Mouse (Mus musculus): ENCODE measurements at regions not wholly inside any gene's neighbourhood (a gene's known extent, or its start where the extent isn't known, plus 50 kb on each side); places are given as distances from the start of the nearest gene placed in this dataset.

DNA sequence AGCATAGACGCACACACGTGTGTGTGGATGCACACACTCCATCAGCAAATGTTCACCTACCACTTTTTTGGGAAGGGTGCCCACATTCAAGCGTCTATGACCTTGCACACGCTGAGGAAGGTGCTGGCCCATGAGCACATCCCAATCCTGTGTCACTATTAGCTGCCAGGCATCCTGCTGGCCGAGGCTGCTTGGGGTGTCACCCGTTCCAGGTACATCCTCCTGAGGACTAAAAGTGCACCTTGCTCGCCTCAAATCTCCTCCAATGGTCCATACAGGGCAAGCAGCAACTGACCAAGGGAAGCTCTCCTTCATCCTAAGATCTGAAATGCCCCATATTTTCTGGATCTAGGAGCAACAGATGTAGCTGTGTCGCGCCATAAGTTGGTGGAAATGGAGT, 156.3 kb upstream of the Spred2 start:
- DNase-seq, result no peak

DNA sequence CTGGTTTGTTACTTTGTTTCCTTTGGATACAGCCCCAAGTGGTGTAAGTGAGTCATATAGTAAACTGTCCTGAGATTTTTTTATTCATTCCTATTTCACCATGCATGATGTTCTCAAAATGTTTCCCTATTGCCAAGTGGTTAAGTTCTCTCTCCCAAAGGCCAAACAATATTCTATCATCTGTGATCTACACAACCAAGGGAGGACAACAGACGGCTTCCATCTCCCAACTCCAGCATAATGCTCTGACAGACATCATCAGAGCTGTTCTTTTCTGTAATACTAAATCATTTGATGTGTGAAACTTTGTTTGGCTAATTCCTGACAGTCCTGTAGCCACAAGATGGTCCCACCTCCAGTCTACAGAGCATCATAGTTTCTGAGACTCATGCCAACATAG, 155.2 kb upstream of the Spred2 start:
- DNase-seq, result no peak

DNA sequence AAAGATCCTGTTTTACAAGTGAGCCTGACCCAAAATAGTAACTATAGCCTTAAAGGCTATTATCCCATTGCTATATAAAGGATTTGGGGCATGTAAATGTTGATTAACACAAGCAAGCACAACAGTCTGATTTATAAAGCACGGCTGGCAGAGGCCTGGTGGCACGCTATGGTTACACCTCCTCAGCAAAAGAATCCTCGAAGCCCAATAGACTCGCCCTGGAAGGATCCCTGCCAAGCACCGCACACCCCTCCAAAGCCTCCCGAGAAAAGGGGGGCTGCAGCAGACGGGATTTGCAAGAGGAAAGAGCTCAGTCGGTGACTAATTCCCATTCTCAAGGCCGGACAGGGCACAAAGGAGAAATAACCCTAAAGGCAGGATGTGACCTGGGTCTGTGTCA, 150.2 kb upstream of the Spred2 start:
- DNase-seq, result no peak

DNA sequence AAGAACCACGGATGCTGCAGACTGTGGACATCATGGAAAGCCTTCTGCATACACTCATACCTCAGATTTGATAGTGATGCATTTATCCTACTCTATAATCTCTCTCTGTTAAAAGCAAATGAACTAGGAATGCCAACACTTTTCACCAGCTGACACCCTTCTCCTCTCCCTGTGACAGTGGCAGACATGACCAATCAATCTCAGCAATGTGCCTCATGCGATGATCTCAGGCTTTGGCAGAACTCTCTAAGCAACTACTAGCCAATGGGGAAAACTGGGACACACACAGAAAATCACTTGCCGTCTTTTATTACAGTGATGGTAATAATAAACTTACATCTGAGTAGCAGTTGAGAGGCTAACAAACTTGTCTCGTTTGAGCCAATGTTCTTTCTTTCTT, 148.4 kb upstream of the Spred2 start:
- DNase-seq, result peak; percentile 12

DNA sequence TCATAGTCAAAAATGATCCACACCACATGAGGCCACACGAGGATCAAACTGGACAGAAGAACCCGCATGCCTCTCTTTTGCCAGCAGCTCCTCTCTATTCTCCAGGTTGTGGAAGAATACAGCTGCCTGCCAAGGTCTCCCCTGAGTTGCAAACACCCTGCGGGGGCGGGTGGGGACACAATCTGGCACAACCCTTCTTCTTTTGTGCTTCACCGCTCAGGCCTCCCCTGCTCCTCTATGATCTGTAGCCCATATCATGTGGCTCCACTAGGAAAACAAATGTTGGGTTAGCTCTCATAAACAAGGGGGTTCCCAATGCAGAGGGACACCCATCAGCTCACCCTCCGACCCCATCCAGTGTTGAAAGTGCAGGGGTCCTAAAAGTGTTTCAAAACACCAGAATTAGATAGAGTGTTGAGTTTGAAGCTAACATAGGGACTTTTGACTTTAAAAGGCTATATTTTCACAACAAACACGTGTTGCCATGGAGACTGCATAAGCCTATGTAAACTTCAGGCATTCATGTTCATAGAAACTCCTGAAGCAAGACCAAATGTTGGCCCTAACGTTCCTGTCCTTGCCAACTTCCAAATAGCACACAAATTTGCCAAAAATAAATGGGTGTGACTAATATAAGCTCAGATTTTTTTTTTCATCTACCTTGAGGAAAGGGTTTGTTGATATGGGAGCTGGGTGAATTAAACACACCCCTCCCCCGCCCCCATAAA, 147.5 kb upstream of the Spred2 start:
- DNase-seq, result no peak

DNA sequence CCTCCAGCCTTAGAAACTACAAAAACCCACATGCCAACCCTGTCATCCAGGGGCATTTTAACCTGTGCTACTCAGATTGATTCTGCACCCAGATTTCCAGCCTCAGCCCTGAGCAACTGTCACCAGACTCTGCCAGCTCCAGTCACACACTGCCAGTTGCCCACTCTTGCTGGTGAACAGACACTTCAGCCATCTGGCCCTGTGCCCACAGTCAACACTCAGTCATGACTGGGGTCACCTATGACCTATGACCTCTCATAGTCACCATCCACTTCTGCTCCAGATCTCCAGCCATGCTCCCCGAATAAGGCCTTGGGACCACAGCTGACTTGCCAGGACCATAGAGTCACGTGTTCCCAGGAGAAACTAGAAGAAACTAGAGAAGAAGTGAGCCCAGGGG, 146.0 kb upstream of the Spred2 start:
- DNase-seq, result no peak

DNA sequence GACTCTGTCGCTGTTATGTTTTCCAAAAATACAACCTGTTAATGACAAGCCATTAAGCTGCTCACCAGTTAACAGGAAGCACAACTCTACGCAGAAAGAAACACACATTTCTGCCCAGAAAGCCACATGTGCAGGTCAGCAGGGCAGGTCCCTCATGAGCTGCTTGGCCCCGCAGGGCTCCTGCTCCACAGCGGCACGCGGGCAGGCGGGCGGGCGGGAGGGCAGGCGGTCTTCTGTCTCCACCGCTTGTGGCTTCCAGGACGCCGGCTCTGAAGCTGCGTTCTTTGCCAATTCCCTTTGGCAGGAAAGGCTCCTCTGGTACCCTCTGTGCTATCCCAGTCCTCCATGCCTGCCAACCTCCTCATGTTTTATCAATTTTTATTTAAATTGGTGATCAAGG, 139.1 kb upstream of the Spred2 start:
- DNase-seq, result no peak

DNA sequence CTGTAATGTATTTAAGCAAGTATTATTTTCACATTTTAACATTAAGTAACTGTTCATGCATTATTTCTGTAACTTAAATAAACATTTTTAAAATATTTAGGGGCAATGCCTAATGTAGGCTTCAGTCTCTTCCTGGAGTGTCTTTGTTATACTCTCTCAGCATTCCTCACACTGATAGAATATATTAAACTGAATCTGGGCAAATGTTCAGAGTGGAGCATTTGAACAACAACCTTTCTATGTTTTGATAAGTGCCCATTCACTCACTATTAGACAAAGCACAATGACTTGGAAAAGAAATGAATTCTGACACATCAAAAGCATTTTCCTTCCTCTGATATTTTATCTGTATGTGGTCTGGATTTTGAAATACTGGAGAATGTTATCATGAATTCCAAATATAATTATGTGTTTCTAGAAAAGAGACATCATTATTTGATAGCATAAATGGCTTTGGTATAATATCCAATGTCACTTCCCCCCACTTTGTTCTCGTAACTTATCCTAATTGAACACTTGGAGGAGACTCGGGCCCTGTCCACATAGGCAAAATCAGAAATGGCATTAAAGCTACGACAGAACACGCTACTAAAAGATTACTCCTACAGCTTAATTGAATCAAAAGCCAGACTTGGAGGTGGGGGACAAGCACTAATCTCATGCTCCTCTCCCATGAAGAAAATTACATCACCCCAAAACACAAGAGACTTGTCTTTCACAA, 127.1 kb upstream of the Spred2 start:
- DNase-seq, result no peak

DNA sequence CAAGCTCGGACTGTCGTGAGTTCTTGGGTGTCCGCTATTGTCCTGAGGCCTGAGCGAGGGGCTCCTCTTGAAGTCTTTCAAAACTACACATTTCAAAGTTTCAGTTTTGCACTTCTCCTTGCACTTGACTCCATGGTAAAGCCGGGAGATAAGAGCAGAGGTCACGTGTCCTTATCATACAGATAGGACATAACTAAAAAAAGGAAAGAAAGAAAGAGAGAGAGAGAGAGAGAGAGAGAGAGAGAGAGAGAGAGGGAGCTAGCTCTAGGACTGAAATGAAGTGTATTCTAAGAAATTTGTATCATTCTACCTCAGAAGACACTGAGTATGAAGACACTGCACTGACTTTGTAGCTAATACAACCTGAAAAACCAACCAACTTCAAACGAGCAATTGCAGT, 114.8 kb upstream of the Spred2 start:
- no peak for DNase-seq

DNA sequence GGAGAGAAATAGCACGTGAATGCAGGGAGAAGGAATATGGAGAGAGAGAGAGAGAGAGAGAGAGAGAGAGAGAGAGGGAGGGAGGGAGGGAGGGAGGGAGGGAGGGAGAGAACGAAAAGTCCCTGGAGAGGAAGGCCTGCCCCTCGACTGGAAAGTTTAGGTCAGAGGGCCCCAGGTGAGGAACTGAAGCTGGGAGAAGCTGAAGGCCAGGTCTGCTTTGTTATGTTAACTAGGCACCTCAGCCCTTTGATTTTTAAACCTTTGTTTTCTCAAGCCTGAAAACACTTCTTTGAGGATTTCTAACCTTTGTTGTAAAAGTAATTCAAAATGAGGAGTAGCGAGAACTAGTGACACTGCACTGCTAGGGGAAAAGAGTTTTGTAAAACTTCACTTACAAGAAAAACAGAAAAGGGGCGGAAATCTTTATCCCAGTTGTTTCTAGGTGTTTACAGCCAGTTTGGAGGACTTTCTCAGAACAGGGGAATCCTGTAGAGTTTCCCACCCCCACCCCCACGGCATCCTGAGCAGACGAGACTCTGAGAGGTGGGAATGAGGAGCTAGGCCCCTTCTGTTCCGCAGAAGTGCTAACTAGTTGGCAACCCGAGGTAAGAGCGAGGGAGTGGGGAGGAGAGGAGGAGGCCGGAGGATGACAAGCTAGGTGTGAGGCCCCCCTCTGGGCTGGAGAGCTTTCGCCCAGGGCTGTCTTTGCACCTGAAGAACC, 112.7 kb upstream of the Spred2 start:
- no peak for DNase-seq

DNA sequence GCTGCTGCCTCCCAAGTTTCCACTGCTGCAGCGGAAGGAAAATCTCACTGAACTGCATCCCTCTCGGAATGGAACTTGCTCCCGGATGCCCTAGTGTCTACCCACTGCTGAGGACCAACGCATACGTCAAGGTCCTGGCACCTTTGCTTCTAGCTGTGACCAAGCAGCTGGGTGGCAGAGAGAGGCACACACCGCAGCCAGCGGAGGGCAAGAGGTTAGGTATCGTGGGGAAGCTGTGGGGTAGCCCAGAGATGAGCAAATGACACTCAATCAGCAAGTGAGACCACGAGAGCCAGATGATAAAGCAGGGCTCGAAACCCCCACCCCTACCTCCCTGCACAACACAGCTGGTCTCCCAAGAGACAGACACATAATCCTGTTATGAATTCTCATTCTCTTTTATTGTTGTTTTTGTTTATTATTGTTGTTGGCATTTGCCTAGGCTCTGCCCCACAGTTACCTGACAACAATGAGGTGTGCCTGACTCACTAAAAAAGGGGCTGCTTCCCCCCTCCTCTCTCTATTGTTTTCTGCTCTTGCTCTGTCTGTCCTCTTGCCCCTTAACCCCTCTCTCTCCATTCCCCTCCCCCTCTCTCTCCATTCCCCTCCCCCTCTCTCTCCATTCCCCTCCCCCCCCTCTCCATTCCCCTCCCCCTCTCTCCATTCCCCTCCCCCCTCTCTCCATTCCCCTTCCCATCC, 112.0 kb upstream of the Spred2 start:
- no peak for DNase-seq

DNA sequence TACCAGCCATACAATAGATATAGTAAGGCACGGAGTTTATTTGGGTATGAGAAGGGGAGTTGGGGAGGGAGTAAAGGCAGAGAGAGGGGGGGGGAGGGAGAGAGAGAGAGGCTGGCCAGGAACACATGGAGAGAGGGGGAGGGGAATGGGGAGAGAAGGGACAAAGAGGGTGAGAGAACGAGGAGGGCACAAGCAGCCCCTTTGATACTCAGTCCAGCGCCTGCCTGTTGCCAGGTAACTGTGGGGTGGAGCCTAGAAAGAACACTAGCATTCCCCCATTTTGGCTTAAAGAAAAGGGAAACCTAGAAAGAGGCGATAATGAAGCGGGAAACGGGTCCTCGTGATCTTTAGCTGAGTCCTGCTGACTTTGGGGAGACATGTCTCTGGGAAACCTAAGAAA, 110.6 kb upstream of the Spred2 start:
- DNase-seq, result no peak

DNA sequence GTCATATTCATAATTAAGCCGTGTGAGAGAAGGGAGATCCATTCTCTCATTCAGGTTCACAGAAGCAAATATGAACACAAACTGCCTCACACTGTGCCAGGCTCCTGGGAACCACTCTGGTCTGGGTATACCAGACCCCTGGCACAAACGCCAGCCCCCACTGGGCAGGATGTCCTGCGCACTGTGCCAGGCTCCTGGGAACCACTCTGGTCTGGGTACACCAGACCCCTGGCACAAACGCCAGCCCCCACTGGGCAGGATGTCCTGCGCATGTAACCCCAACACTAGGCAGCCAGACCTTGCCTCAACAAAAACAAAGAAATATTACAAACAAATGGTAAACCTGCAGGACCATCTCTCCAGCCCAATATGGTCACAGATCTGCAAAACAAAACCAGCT, 101.2 kb upstream of the Spred2 start:
- no peak for DNase-seq

DNA sequence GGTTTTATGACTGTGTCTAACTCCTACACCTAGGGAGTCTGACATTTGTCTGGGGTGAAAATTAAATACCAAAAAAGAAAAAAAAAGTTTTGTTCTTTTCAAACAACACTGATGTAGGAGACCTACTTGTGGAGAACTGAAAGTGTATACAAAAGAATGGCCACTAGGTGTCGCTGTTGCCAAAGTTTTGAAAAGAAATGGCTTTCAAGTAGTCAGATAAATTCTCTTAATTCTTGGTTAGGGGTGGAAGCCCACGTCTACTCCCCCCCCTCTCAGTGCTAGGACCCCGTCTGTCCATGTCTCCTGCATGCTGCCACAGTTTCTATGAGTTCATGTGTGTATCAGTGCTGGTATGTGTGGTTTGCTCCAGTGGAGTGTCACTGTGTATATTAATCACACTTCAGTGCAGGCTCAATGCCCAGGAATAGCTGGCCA, 100.7 kb upstream of the Spred2 start:
- DNase-seq, result peak; percentile 81

DNA sequence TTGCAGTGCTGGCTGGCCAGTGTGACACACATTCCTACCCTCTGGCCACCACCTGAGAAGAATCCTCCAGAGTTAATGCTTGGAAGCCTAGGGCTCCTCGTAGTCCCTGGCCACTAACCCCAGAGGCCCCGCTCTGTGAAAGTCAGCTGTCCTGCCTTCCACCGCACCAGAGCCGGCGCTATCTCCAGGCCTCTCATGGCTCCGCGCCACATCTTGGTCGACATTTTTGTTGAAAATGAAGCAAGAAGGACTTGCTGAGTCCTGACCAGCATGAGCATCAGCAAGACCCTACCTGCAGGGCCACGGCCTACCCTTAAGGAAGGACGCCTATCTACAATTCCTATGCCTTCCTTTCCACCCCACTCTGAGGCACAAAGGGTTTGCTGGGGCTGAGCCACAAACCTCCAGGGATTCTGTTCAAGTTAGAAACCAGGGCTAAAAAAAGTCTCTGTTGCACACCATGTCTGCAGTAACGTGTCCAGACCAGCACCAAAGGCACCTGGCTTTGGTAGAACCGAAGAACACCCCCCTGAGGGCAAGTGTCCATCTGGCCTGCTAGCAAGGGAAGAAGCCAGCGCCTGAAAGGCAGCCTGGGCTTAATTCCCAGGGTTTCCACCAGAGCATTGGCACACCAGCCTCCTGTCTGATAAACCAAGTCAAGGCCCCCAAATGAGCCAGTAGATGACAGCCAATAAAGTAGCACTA, 97.5 kb upstream of the Spred2 start:
- no peak for DNase-seq

DNA sequence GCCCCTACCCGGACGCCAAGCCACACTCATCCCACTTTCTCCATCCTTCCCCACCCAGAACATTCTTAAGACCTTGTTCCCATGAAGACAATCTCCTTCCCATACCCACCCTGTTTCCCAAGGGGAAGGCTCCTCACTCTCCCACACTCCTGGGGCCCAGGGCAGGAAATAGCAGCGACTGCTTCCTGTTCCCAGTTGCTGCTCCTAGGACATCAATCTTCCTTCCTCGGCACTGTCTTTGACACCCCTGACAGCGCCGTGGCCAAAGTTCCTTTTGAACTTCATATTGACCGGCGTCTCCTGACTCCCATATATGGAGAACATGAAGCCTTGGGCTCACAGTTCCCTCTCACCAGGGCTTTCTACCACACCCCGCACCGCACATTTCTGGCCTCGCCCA, 96.2 kb upstream of the Spred2 start:
- DNase-seq, result peak; percentile 5

DNA sequence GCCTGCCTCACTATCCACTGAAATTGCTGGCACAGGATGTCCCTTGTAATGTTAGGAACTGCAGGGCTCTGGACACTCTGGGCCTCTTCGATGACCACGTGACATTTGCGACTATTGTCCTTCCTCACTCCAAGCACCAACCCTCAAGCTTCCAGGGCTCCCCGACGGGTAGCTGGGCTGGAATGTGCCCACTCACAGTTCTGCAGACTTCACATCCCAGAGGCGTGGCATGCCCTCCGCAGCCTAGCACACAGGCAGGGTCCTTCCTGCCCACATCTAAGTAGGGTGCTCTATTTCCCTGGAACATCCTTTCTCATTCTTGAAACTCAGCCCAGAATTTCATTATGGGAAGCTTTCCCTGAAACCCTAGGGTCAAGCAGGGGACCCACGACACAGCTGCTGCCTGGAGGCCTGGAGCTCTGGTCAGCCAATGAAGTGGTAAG, 95.2 kb upstream of the Spred2 start:
- peak; percentile 12 for DNase-seq

DNA sequence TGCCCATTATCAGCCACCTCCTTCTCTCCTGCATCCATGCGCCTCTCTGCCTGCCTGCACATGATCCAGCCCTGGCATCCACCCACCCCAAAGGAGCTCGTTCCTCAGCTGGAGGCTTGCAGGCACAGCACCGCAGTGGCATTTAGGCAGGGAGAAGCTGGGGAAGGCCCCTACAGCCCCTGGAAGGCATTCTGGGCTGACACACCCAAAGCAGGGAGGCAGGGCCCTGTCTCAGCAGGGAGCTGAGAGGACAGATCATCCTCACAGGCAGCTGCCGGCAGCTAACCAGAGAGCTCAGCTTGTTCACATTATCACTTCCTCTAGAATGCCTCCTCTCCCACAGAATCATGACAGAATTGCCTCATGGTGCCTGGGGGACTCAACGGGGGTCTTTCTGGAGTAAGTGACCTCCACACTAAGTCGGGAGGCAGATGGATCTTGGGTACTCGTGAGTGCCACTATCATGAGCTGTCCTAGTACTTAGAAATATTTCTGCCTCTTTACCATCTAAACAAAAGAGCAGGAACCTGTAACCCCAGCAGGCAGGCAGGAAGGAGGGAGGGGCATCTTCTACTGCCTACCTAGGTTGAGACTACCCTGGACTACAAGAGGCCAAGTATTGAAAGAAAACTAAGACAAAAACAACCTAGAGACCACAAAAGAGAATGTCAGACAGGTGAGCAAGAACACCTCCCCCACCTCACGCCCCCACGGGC, 94.5 kb upstream of the Spred2 start:
- no peak for DNase-seq

DNA sequence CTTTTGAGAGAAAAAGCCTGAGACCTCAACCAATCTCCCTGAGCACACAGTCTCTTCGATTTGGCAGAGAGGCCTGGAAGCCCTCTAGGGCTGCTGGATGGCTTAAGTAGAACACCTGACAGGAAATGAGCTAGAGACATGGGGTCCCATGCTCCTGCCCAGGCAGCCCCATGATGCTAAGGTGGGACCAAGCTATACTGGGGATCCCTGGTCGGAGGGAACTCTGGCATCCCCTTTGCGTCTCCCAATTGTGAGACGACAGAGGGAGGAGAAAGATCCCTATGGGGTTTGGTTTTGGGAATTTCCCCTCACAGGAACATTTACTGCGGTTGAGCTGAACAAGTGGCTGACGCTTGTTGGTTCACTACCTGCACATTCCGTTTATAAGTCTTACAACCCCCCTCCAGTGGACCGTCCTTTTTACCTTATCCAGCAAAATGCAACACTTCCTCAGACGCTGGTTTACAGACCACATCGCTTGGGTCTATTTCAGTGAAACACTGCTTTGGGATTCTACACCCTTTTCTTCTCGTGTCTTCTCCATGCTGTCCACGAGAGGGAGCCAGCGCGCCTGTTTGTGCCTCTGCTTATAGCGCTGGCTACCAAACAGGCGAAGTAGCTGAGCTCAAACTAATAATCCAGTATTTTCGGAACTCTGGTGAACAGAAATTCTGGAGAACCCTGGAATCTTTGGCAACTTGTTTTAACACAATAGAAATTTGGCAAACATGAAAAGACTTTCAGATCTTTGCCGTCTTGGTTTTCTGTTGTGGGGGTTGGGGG, 93.7 kb upstream of the Spred2 start:
- peak; percentile 87 for DNase-seq

DNA sequence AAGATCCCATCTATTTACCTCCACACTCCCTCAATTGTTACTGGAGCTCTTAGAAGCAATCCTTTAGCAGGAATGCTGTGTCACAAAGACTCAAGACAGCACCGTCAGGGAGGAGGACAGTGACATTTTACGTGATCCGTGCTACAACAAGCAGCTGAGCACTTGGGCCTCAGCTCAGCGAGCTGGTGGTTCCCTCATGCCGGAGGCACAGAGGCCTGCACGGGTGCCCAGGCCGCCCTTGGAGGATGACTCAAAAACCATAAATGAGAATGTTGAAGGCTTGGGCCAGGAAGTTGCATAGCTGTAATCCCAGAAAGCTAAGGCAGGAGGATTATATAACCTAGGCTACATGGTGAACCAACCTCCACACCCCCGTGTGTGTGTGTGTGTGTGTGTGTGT, 89.6 kb upstream of the Spred2 start:
- DNase-seq, result no peak

DNA sequence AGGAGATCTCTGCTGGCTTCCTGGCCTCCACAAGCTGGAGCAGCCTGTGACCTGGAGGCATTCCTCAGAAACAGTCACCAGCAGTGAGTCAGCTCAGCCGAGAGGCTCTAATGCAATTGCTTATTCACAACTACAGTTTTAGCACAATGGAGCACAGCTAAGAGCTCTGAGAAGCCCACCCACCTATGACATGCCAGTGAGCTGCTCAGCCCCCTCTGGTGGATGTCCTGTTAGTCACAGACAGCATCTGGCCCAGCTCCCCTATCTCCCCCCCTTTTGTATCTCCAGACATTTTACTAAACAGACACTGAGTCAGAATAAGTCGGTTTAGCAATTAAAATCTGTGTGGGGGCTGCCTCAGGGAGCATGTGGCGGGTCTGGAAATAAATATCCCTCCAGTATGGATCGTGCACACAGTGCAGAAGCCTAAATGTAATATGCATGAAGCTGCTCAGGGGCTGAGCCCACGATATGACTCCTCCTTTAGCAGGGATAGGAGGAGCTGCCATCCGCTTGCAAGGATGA, 88.9 kb upstream of the Spred2 start:
- DNase-seq, result no peak

Data from lung, postnatal 14 days (tissue).